Comparison of ENCODE assay signal across 11 mouse cellular contexts in genomic region chr2:144245464-144245863, GRCm38 (mm10). TPM values are rescaled to one million over a fixed set of nuclear protein-coding genes. Genes with fewer than 3 reads are reported as not detected.
DNase-seq lines count a peak whose midpoint lies in the region; ATAC-seq and TF ChIP-seq lines count a peak whose summit lies in the region.
"Had no signal": no experiment of that assay in that cellular context is flagged by ENCODE, and none has a peak within 500 bp of the region (broad histone marks: within the 10 kb centered on the region; RNA-seq: fewer than 3 reads in every experiment).

No protein-coding gene starts in this region.

- no peak overlapping the region for H3K4me3 ChIP-seq in liver, postnatal 0 days (ENCODE audit: low read depth, low read length)
- no peak overlapping the region for H3K4me3 ChIP-seq in lung, embryonic 15.5 days
- H3K4me3 ChIP-seq in stomach, postnatal 0 days (ENCODE audit: low read depth, low read length) = no peak overlapping the region
- H3K4me3 ChIP-seq: forebrain, embryonic 10.5 days had no signal

- H3K4me1 ChIP-seq in liver, postnatal 0 days (ENCODE audit: insufficient read depth) = peaks cover 20% of the 10 kb centered on the region
- H3K4me1 ChIP-seq in lung, embryonic 15.5 days = 0 out of 2 replicates have a peak, but pooled peaks cover 9% of the 10 kb centered on the region
- H3K4me1 ChIP-seq in stomach, postnatal 0 days (replicated peaks; ENCODE audit: control insufficient read depth, insufficient read depth) = no peaks in the 10 kb centered on the region

- H3K27ac ChIP-seq in liver, postnatal 0 days (ENCODE audit: low read depth) = peak overlapping the region; percentile 66
- H3K27ac ChIP-seq in lung, embryonic 15.5 days = no peak overlapping the region
- no peak overlapping the region for H3K27ac ChIP-seq in stomach, postnatal 0 days (replicated peaks)
- H3K27ac ChIP-seq: forebrain, embryonic 10.5 days had no signal

- peaks cover 11% of the 10 kb centered on the region for H3K36me3 ChIP-seq in liver, postnatal 0 days (replicated peaks; ENCODE audit: insufficient read depth, low read length)
- H3K36me3 ChIP-seq in lung, embryonic 15.5 days = peaks cover 14% of the 10 kb centered on the region
- peaks cover 8% of the 10 kb centered on the region; the same call in 1 of the 2 replicates for H3K36me3 ChIP-seq in stomach, postnatal 0 days (ENCODE audit: control insufficient read depth, insufficient read depth, low read length)

- no peaks in the 10 kb centered on the region for H3K27me3 ChIP-seq in liver, postnatal 0 days (ENCODE audit: insufficient read depth, low read length)
- H3K27me3 ChIP-seq in lung, embryonic 15.5 days = no peaks in the 10 kb centered on the region
- H3K27me3 ChIP-seq in stomach, postnatal 0 days (ENCODE audit: control insufficient read depth, insufficient read depth, low read length) = no peaks in the 10 kb centered on the region

- peak; percentile 34 for ATAC-seq in liver, postnatal 0 days
- ATAC-seq in lung, embryonic 15.5 days (ENCODE audit: borderline replicate concordance, extremely low read depth, low FRiP score, low TSS enrichment) = peak; percentile 65; the same call in 1 of the 2 replicates
- peak; percentile 24; the same call in 1 of the 2 replicates for ATAC-seq in stomach, postnatal 0 days (ENCODE audit: low FRiP score, low TSS enrichment)
- ATAC-seq in erythroblast, adult 5-6 weeks (replicated peaks; ENCODE audit: low FRiP score, poor library complexity, severe bottlenecking) = no peak
- ATAC-seq: inflammation-experienced regulatory T-cells, adult 6 months had no signal

- H3K4me2 ChIP-seq in liver, postnatal 0 days (ENCODE audit: low read depth, low read length) = no peak overlapping the region
- no peak overlapping the region for H3K4me2 ChIP-seq in lung, embryonic 15.5 days
- no peak overlapping the region for H3K4me2 ChIP-seq in stomach, postnatal 0 days (replicated peaks; ENCODE audit: low read depth)

- DNase-seq in gastrocnemius, adult 8-10 months (ENCODE audit: low spot score in 2 of 2) = peak; percentile 25 to 45
- no peak for DNase-seq in gastrocnemius, postnatal 4 days (ENCODE audit: low spot score in 2 of 2)
- no peak for DNase-seq in liver, postnatal 0 days
- no peak for DNase-seq in liver
- no peak for DNase-seq in stomach, postnatal 0 days (ENCODE audit: low spot score)
- no peak for DNase-seq in right cerebral cortex, adult 2 months (ENCODE audit: low spot score in 2 of 2)
- DNase-seq: adrenal gland, adult 2 months had no signal

- 43% methylated on average over 7 of the region's 7 CpGs for WGBS in liver, postnatal 0 days (ENCODE audit: insufficient replicate concordance)
- 41% methylated on average over 7 of the region's 7 CpGs for WGBS in lung, embryonic 15.5 days
- WGBS in stomach, postnatal 0 days = 64% methylated on average over 7 of the region's 7 CpGs

- TF ChIP-seq EP300 in liver, postnatal 0 days (IDR thresholded peaks at IDR 0.05; ENCODE audit: low read depth) = no peak
- TF ChIP-seq EP300 in stomach, postnatal 0 days (optimal IDR thresholded peaks at IDR 0.05) = no peak

- no peaks in the 10 kb centered on the region for H3K9me3 ChIP-seq in liver, postnatal 0 days (ENCODE audit: low read length)
- no peaks in the 10 kb centered on the region for H3K9me3 ChIP-seq in lung, embryonic 15.5 days
- no peaks in the 10 kb centered on the region for H3K9me3 ChIP-seq in stomach, postnatal 0 days (ENCODE audit: control insufficient read depth, low read length)
- H3K9me3 ChIP-seq: forebrain, embryonic 10.5 days had no signal

- no peak for TF ChIP-seq CTCF in liver, postnatal 0 days (IDR thresholded peaks at IDR 0.05; ENCODE audit: low read depth)
- TF ChIP-seq CTCF in stomach, postnatal 0 days (IDR thresholded peaks at IDR 0.05; ENCODE audit: low read depth) = no peak

- no peak overlapping the region for H3K9ac ChIP-seq in liver, postnatal 0 days (replicated peaks)
- no peak overlapping the region for H3K9ac ChIP-seq in lung, embryonic 15.5 days
- no peak overlapping the region for H3K9ac ChIP-seq in stomach, postnatal 0 days (ENCODE audit: low read length)

RNA-seq across cellular contexts. Expression of gene Mgme1, which starts 25.0 kb away (rescaled TPM):
- 10 to 100 TPM; 11.8 to 13.8 (median 13.1) TPM for total RNA-seq in gastrocnemius, adult 8-10 months (2022)
- total RNA-seq in gastrocnemius, postnatal 4 days (2021) = 1 to 10 TPM; 6.3 to 6.6 TPM
- polyA plus RNA-seq in liver, postnatal 0 days (2015; fragmentation: Nextera tagmentation; extraction: Ambion mirVana) = 4.4 and 5.4 TPM in 2 replicates
- polyA plus RNA-seq in lung, embryonic 15.5 days (2015; fragmentation: Nextera tagmentation; extraction: Ambion mirVana) = 24.2 and 25.9 TPM in 2 replicates
- polyA plus RNA-seq in stomach, postnatal 0 days (2015; fragmentation: Nextera tagmentation; extraction: Ambion mirVana) = 6.8 and 8.4 TPM in 2 replicates
- total RNA-seq in erythroblast, adult 5-6 weeks (2015; ENCODE audit: low replicate concordance) = 0.77 and 2.5 TPM in 2 replicates
- total RNA-seq in erythroblast, adult 5-6 weeks (2017; ENCODE audit: low replicate concordance) = 4.6 and 6.1 TPM in 2 replicates

RNA-seq across cellular contexts. Expression of gene Snx5, which starts 25.2 kb away (rescaled TPM):
- total RNA-seq in gastrocnemius, adult 8-10 months (2022) = 10 to 100 TPM; 57.8 to 66.5 (median 58.9) TPM
- 10 to 100 TPM; 92.2 to 94.5 TPM for total RNA-seq in gastrocnemius, postnatal 4 days (2021)
- 47.9 and 49.2 TPM in 2 replicates for polyA plus RNA-seq in liver, postnatal 0 days (2015; fragmentation: Nextera tagmentation; extraction: Ambion mirVana)
- polyA plus RNA-seq in lung, embryonic 15.5 days (2015; fragmentation: Nextera tagmentation; extraction: Ambion mirVana) = 108 and 116 TPM in 2 replicates
- polyA plus RNA-seq in stomach, postnatal 0 days (2015; fragmentation: Nextera tagmentation; extraction: Ambion mirVana) = 63.5 and 64.0 TPM in 2 replicates
- 57.5 and 85.5 TPM in 2 replicates for total RNA-seq in erythroblast, adult 5-6 weeks (2015; ENCODE audit: low replicate concordance)
- total RNA-seq in erythroblast, adult 5-6 weeks (2017; ENCODE audit: low replicate concordance) = 58.0 and 74.6 TPM in 2 replicates

Comparison
In these comparisons a context has a peak if more than half of its experiments do, and no peak if none do; other contexts are left out.
1. DNase-seq: peak in gastrocnemius, adult 8-10 months (2 of 2); none in gastrocnemius, postnatal 4 days (0 of 2), liver, postnatal 0 days (single experiment), liver (single experiment), stomach, postnatal 0 days (single experiment) and right cerebral cortex, adult 2 months (0 of 2).